Mouse (Mus musculus): Measurements from ENCODE around the gene Snrpb2. TPM values are rescaled to one million over a fixed set of nuclear protein-coding genes. Genes with fewer than 3 reads are reported as not detected.

Snrpb2 gene
- total and polyA plus RNA-seq, 3 experiments: 5.7 to 155 (median 71.1) TPM

DNA sequence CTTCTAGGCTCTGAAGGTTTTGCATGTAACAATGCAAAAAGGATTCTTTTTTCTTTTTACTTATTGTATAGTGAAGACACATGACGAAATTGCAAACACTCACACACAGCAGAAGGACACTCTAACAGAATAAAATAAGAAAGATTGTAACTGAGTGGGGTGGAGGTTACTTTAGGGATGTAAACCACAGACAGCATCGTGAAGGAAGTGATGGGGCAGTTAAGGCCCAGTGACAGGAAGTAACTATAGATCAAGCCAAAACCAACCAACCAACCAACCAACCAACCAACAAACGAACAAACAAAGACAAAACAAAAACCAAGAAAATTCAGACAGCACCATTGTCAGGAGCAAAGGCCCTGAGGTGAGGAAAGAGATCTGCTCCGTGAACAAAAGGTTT, 38.6 kb upstream of the Snrpb2 start:
- Histone ChIP-seq H3K4me3 (ENCODE audit: low read depth, low read length) (no peak overlapping the region), H3K4me1 (ENCODE audit: insufficient read depth, low read depth, low read length) (no peaks in the 10 kb centered on the region), H3K36me3 (replicated peaks) (no peaks in the 10 kb centered on the region), H3K27me3 (ENCODE audit: insufficient read depth, low read length) (no peaks in the 10 kb centered on the region), H3K9me3 (replicated peaks) (no peaks in the 10 kb centered on the region)
- ATAC-seq (ENCODE audit: extremely low read depth, insufficient number of reproducible peaks, low FRiP score, poor library complexity, severe bottlenecking): no peak
- TF ChIP-seq GATA2 (IDR thresholded peaks at IDR 0.05; ENCODE audit: borderline replicate concordance, low read depth, low read length) (no peak), POLR2AphosphoS5 (IDR thresholded peaks at IDR 0.05; ENCODE audit: insufficient replicate concordance, low read depth, low read length) (no peak), GATA1 (IDR thresholded peaks at IDR 0.05; ENCODE audit: borderline replicate concordance, low read length) (no peak), TAL1 (conservative IDR thresholded peaks at IDR 0.05; ENCODE audit: low read depth, low read length) (no peak), CTCF (IDR thresholded peaks at IDR 0.05; ENCODE audit: low read depth, low read length) (no peak)
- no peak for DNase-seq (ENCODE audit: low spot score)

DNA sequence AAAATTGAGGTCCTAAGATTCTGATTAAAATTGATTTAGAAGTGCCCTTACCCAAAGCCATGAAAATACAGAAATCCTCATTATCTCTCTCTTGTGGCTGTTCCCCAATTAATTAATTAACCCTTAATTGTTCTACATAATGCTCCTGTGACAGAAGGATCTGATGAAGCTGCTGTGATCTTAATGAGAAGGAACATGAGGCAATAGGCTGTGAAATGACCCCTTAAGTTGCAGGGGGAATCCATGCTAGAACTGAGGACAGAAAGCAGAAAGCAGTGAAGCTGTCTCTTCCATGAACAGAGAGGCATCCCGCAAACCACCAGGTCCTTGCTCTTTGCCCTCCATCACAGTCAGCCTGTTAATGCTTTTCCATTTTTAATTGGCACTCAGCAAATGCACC, 31.6 kb upstream of the Snrpb2 start:
- no peak for ATAC-seq (ENCODE audit: extremely low read depth, insufficient number of reproducible peaks, low FRiP score, poor library complexity, severe bottlenecking)
- no peaks in the 10 kb centered on the region for H3K9me3 ChIP-seq (replicated peaks)
- no peak overlapping the region for H3K4me3 ChIP-seq (ENCODE audit: low read depth, low read length)
- no peaks in the 10 kb centered on the region for H3K36me3 ChIP-seq (replicated peaks)
- no peaks in the 10 kb centered on the region for H3K27me3 ChIP-seq (ENCODE audit: insufficient read depth, low read length)
- TF ChIP-seq CTCF (IDR thresholded peaks at IDR 0.05; ENCODE audit: low read depth, low read length): no peak
- TF ChIP-seq GATA1 (IDR thresholded peaks at IDR 0.05; ENCODE audit: borderline replicate concordance, low read length): no peak
- TF ChIP-seq POLR2AphosphoS5 (IDR thresholded peaks at IDR 0.05; ENCODE audit: insufficient replicate concordance, low read depth, low read length): no peak
- TF ChIP-seq GATA2 (IDR thresholded peaks at IDR 0.05; ENCODE audit: borderline replicate concordance, low read depth, low read length): no peak
- TF ChIP-seq TAL1 (conservative IDR thresholded peaks at IDR 0.05; ENCODE audit: low read depth, low read length): no peak
- no peaks in the 10 kb centered on the region for H3K4me1 ChIP-seq (ENCODE audit: insufficient read depth, low read depth, low read length)
- no peak for DNase-seq (ENCODE audit: low spot score)

DNA sequence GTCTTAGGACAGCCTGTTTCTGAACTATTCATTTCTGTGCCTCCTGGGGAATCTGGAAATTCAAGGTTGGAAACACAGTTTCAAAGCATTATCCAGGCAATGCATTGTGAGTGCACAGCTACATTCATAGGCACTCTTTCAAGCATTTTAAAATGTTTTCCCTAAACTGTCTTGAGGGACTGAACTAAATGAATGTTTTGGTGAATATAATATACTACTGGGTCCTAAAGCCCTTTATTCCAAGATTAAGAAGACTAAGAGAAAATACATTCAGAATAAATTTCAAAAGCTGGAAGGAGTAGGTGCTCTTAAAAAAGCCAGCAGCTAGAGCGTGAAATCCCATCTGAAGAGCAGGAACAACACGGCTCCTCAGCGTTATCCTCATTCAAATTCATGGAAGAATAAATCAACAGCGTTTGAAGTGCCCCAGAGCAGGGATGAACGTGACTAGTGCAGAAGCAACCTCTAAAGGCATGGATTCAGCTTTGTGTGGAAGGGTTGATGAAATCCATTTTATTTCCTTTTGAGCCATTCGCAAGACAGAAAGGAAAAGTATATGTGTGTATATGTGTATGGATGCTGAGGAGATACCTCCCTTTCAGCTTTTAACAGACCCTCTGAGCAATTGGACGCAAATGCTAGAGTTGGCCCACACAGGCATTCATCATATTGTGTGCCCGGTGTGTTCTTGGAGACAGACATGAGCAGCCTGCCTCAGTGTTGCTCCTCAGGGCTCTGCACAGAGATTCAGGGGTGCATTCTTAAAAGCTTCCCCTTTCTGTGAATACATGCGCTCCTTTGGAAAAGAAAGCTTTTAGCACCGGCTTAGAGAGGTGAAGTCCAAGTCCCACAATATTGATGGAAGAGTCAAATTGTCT, 30.2 kb upstream of the Snrpb2 start:
- TF ChIP-seq POLR2AphosphoS5 (IDR thresholded peaks at IDR 0.05; ENCODE audit: insufficient replicate concordance, low read depth, low read length) (no peak), GATA2 (IDR thresholded peaks at IDR 0.05; ENCODE audit: borderline replicate concordance, low read depth, low read length) (no peak), CTCF (IDR thresholded peaks at IDR 0.05; ENCODE audit: low read depth, low read length) (no peak), TAL1 (conservative IDR thresholded peaks at IDR 0.05; ENCODE audit: low read depth, low read length) (no peak), GATA1 (IDR thresholded peaks at IDR 0.05; ENCODE audit: borderline replicate concordance, low read length) (no peak)
- ATAC-seq (ENCODE audit: extremely low read depth, insufficient number of reproducible peaks, low FRiP score, poor library complexity, severe bottlenecking): no peak
- DNase-seq (ENCODE audit: low spot score): no peak
- H3K4me3 ChIP-seq (ENCODE audit: low read depth, low read length): no peak overlapping the region
- no peaks in the 10 kb centered on the region for H3K36me3 ChIP-seq (replicated peaks)
- no peaks in the 10 kb centered on the region for H3K4me1 ChIP-seq (ENCODE audit: insufficient read depth, low read depth, low read length)
- H3K9me3 ChIP-seq (replicated peaks): no peaks in the 10 kb centered on the region
- H3K27me3 ChIP-seq (ENCODE audit: insufficient read depth, low read length): no peaks in the 10 kb centered on the region

DNA sequence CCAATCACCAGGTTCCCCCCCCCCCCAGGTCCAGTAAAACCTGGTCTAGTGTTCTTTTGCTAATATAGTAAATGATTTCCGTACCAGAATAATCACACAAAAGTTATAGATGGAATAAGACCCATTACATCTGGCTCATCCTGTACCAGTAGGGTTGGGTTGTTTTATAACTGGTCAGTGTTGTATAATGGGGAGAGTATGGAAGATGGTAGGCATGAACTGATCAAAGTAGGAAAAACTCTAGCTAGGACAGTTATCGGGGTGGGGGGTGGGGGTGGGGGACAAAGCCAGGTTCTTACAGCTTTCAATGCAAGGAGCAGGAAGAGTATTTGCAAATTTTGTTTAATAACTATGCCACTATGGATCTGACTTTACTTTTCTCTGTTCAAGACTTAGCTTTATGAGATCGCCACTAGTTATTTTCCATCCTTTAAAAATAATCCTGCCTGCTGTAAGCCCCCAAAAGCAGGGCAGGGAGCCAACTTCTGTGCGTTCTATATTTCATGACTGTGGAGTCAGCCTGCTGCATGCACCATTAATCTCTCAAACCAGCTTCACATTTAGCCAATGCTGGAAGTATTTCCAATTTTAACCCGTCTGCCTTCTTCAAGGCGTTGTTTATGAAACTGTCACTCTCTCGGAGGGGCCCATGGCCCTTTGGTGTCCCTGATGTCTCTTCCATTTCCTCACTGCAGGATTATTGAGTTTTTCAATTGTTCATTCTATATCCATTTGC, 28.3 kb upstream of the Snrpb2 start:
- no peak overlapping the region for H3K4me3 ChIP-seq (ENCODE audit: low read depth, low read length)
- no peak for ATAC-seq (ENCODE audit: extremely low read depth, insufficient number of reproducible peaks, low FRiP score, poor library complexity, severe bottlenecking)
- no peak for DNase-seq (ENCODE audit: low spot score)

DNA sequence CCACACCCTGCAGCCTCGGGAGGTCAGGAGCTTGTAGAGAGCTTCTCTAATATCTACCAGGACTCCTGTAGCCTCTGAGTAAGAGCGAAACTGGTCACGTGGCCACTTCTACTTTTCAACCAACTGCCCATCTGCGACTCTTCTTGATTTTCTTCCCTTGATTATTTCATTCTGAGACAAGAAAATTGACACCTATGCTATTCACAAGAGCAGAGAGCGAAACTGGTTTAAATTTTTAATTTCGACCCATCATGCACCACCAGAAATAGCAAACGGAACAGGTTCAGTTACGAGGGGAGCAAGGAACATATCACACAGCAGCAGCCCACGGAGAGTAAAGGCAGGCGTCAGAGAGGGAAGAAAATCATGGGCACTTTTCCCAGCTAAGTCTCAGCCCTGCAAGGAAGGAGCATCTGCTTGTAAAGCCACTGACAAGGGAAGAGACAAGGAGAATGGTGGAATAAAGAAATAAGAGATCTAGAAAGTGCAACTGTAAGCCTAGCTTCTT, 27.7 kb upstream of the Snrpb2 start:
- no peak for DNase-seq (ENCODE audit: low spot score)
- H3K27me3 ChIP-seq (ENCODE audit: insufficient read depth, low read length): no peaks in the 10 kb centered on the region
- TF ChIP-seq TAL1 (conservative IDR thresholded peaks at IDR 0.05; ENCODE audit: low read depth, low read length) (no peak), GATA1 (IDR thresholded peaks at IDR 0.05; ENCODE audit: borderline replicate concordance, low read length) (no peak), GATA2 (IDR thresholded peaks at IDR 0.05; ENCODE audit: borderline replicate concordance, low read depth, low read length) (no peak), CTCF (IDR thresholded peaks at IDR 0.05; ENCODE audit: low read depth, low read length) (no peak), POLR2AphosphoS5 (IDR thresholded peaks at IDR 0.05; ENCODE audit: insufficient replicate concordance, low read depth, low read length) (no peak)
- no peaks in the 10 kb centered on the region for H3K4me1 ChIP-seq (ENCODE audit: insufficient read depth, low read depth, low read length)
- no peaks in the 10 kb centered on the region for H3K36me3 ChIP-seq (replicated peaks)
- no peaks in the 10 kb centered on the region for H3K9me3 ChIP-seq (replicated peaks)
- H3K4me3 ChIP-seq (ENCODE audit: low read depth, low read length): no peak overlapping the region
- ATAC-seq (ENCODE audit: extremely low read depth, insufficient number of reproducible peaks, low FRiP score, poor library complexity, severe bottlenecking): no peak

More for the DNA sequence above, 28.3 kb upstream of the Snrpb2 start:
- Histone ChIP-seq H3K4me1 (ENCODE audit: insufficient read depth, low read depth, low read length) (no peaks in the 10 kb centered on the region), H3K9me3 (replicated peaks) (no peaks in the 10 kb centered on the region), H3K36me3 (replicated peaks) (no peaks in the 10 kb centered on the region), H3K27me3 (ENCODE audit: insufficient read depth, low read length) (no peaks in the 10 kb centered on the region)
- TF ChIP-seq CTCF (IDR thresholded peaks at IDR 0.05; ENCODE audit: low read depth, low read length): no peak
- no peak for TF ChIP-seq TAL1 (conservative IDR thresholded peaks at IDR 0.05; ENCODE audit: low read depth, low read length)
- no peak for TF ChIP-seq GATA2 (IDR thresholded peaks at IDR 0.05; ENCODE audit: borderline replicate concordance, low read depth, low read length)
- no peak for TF ChIP-seq POLR2AphosphoS5 (IDR thresholded peaks at IDR 0.05; ENCODE audit: insufficient replicate concordance, low read depth, low read length)
- no peak for TF ChIP-seq GATA1 (IDR thresholded peaks at IDR 0.05; ENCODE audit: borderline replicate concordance, low read length)

DNA sequence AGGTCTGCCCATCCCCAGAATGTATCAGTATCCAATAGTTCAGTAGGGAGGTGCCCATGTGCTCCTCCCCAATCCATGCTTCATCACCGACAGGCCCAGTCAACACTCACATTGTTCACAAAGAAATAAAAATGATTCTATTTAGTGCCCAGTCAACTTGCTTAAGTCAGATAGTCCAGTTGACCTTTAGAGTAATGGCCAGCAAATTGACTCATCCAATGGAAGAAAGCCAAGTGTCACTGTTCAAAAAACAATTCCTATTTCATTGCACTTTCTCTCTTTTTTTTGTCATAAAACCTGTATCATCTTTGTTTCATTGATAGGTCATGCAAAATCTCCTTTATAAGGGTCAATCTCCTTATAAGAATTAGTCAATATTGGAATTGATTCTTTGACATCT, 21.2 kb upstream of the Snrpb2 start:
- H3K4me3 ChIP-seq (ENCODE audit: low read depth, low read length): no peak overlapping the region
- no peak for DNase-seq (ENCODE audit: low spot score)
- H3K9me3 ChIP-seq (replicated peaks): no peaks in the 10 kb centered on the region
- no peaks in the 10 kb centered on the region for H3K36me3 ChIP-seq (replicated peaks)
- no peak for ATAC-seq (ENCODE audit: extremely low read depth, insufficient number of reproducible peaks, low FRiP score, poor library complexity, severe bottlenecking)
- no peaks in the 10 kb centered on the region for H3K27me3 ChIP-seq (ENCODE audit: insufficient read depth, low read length)
- H3K4me1 ChIP-seq (ENCODE audit: insufficient read depth, low read depth, low read length): no peaks in the 10 kb centered on the region
- TF ChIP-seq POLR2AphosphoS5 (IDR thresholded peaks at IDR 0.05; ENCODE audit: insufficient replicate concordance, low read depth, low read length) (no peak), CTCF (IDR thresholded peaks at IDR 0.05; ENCODE audit: low read depth, low read length) (no peak), GATA2 (IDR thresholded peaks at IDR 0.05; ENCODE audit: borderline replicate concordance, low read depth, low read length) (no peak), TAL1 (conservative IDR thresholded peaks at IDR 0.05; ENCODE audit: low read depth, low read length) (no peak), GATA1 (IDR thresholded peaks at IDR 0.05; ENCODE audit: borderline replicate concordance, low read length) (no peak)

All from G1E (cell line).